Mouse (Mus musculus) c-Kit-negative CD71-positive TER-119-positive erythroid progenitor cells, embryonic 14.5 days (primary cell): ENCODE measurements around the gene Lcmt1.

Experiments
- DNase-seq: peaks from one replicate; pipeline ENCODE4 v3.0.0-alpha.2; 2013; ENCODE audit warnings: low read depth, low spot score

Lcmt1 gene

GRCm38 (mm10) chr7:123360185-123360584 lies 9.4 kb upstream of the Lcmt1 start:
- no peak for DNase-seq

DNA sequence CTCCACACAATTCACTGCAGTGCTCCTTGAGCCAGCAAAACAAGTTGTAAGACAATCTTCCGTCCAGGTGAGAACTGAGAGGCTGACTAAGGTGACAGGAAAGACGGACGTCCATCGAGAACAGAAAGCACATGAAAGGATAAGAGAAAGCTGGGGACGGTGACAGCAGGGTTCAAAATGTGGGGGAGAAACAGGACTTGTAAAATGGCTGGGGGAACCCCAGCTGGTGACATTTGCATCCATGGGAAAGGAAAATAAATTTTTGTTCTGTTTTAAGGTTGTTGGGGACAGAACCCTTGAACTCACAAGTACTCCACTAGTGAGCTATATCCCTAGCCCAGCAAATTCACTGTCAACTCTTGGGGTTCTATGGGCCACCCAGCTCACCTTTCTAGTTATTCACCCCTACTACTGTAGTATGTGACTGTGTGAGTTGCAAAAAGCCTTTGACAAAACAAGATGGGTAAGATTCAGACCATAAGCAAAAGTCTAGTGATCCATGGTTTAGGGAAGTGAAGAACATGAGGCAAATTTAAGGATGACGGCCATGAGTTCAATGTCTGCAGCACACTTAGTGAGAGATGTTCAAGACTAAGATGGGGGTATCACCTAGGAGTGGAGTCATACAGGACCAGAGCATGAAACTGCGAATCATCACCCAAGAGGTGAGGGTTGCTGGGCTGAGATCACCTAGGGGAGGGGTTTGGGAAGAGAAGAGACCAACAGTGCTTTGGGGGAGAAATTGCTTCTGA lies 8.2 kb upstream of the Lcmt1 start:
- no peak for DNase-seq

DNA sequence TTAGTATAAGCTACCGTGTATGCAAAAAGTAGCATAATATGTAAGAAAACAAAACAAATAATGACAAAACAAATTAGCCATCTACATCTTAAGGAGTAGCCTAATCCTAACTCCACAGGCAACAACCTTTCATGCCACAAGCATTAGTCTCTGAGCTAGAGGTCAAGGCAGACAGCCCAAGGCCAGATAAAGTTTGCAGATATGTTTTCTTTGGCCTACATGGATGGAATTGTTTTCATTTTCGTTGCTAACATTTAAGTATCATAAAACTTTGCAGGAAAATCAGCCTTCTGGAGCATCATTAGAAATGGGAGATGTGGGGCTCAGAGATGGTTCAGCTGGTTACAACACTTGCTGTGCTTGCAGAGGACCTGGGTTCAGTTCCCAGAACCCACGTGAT lies 6.8 kb upstream of the Lcmt1 start:
- no peak for DNase-seq

GRCm38 (mm10) chr7:123363971-123364370 lies 5.6 kb upstream of the Lcmt1 start:
- no peak for DNase-seq

DNA sequence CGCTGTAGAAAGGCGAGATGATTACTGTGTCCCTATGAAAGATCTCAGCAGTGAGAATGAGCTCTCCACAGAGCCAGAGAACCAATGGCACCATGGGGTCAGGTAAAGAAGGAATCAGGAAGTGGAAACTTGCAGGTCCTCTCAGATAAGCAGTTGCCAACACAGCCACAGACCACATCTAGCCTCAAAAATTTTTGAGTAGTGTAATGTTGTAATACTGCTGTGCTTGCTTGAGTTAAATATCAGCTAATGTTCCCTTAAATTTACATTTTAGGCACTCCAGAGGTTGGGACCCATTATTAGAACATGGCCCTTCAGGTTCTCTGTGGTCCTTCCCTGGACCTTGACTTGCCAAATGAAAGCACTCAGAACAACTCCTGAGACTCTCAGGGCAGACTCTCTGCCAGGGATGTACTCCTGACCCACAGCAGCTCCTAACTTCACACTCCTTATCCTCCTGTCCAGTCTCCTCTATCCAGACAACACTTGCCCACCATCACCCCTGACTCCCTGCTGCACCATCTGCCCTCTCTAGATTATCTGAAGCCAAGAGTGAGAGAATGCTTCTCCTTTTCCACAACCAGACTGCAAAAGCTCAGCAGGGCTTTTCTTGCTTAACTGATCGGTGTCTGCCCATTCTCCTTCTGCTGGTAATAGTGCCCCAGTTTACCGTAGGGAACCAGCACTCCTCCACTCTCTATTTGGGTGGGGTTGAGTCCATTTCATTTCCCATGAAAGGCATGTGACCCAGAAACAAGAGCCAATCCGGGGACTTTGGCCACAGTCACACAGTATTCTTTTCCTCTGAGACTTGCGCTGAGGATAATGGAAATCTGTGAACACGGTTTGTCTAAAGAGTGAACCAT lies 3.5 kb upstream of the Lcmt1 start:
- DNase-seq, result no peak

- no peak for DNase-seq
These were observed 2.8 kb upstream of the Lcmt1 start for GRCm38 (mm10) chr7:123366806-123367205.

GRCm38 (mm10) chr7:123367218-123368150 lies 2.1 kb upstream of the Lcmt1 start:
- DNase-seq, result no peak

DNA sequence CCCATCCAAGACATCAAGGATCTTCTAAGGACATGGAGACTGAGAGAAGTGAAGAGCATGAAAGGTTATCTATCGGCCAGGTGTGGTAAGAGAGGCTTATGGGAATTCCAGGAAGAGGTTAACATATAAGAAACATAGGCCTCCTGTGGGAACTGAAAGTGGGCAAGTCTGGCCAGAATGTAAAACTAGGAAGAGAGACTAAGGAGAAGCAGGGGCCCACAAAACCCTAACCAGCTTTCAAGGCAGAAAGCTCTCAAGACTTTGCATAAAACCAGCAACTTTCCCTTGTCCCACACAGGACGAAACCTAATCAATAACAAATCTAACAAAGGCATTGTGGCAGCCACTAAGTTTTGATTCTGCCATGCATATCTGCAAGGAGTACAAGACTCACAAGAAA lies 1.4 kb upstream of the Lcmt1 start:
- no peak for DNase-seq

DNA sequence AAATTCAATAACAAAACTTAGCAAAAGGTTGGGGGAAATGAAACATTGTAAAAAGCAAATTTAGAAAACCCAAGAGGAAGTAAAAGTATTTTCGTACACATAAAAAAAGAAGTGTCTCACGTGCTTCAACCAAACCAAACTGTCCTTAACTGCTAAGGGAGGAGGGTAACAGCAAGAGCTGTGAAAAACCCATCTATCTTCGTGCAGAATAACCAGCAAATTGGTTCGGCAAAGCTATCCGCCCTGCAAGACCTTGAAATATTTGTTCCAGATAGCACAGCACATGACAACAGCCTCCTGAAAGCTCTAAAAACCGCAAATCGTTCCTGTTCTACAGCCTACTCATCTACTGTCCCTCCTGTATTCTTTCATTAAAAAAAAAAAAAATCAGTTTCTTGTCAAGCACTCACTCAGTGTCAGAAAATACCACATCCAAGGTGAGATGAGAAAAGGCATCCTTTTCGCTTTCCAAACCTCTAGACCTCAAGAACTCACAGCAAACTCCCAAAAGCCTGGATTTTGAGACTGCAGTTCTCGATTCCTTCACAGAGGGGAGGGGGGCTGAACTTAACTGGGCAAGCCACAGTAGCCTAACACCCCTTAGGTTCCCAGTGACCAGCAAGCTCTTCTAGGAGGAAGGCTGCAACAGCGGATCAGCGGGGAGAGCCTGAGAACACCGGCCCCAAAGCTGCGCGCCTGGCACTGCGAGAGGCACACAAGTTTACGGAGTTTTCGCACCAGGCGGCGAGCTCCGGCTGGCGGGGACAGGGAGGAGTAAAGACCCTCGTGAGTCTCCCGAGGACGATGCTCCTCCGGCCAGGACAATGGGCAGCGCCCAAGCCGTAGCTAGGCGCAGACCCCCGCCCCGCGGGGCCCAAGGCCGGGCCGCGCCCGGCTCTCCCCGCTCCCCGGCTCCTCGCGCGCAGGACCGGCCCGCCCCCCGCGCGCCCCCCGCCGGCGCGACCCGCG lies 522 bp upstream of the Lcmt1 start:
- DNase-seq, result peak; percentile 24

DNA sequence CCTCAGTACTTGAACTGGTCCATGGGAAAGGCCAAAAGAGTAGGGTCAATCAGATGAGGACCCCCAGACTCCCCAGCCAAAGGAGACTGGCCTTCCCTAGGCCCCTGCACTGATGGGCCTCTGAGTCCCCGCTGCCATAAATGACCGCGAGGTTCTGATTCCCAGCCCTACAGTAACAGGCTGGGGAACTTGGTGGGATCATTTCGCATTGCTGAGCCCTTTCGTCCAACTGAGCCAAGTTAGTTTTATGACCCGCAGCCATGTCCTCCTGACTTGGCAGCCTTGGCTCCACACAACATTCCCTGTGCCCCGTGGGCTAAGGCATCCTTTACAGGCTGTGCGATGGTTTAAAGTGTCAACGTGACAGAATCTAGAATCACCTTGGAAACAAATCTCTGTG lies 1.1 kb downstream of the Lcmt1 start:
- no peak for DNase-seq

DNA sequence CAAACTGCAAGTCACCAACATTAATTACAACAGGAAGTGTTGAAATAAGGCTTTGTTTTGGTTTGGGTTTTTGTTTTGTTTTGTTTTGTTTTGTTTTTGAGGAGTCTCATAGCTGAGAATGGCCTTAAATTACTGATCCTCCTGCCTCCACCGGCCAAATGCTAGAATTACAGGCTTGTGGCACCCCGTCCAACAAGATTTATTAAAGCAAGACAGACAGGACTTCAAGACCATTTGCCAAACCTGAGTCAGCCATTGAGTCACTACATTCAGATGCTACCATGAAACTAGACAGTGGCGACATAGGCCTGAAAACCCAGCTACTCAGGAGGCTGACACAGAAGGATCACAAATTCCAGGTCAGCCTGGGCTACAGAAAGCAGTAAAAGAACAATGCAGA lies 1.9 kb downstream of the Lcmt1 start:
- no peak for DNase-seq

DNA sequence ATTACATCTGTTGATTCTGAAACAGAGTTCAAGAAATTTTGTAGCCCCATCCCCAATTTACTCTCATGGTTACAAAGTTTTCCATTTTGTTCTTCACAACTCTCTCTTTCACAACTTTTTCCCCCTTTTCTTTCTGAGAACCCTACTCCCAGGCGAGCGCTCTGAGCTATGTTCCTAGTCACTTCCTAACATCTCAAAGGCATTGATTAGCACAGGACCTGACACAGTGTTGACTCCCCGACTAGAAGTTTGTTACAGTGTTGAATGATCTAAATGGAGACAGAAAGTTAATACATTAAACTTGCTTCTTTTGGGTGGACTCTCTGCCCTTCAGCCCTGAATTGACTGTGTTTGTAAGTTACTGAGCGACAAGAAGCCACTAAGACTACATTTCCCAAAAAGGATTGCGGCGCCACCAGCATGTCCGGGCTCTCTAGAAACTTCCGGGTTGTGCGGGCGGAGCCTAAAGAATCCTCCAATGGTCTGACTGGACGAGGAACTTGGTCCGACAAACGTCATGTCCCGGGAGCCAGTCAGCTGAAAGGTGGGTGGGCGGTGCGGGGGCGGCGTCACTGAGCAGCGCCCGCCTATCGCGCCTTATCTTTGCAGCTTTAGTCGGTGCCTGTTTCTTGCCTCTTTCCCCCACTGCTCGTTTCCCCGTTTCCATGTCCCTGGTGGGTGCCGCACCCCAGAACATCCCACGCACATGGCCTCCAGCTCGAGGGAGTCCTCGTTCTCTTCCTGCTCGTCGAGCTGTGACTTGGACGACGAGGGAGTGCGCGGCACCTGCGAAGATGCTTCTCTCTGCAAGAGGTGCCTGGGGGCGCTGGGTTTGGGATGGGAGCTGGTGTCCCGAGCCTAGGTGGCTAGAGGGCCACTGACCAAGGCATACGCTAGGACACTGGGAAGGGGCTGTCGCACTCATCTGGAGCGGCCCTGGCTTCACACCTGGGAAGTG lies 8.1 kb downstream of the Lcmt1 start:
- DNase-seq, result peak; percentile 97

DNA sequence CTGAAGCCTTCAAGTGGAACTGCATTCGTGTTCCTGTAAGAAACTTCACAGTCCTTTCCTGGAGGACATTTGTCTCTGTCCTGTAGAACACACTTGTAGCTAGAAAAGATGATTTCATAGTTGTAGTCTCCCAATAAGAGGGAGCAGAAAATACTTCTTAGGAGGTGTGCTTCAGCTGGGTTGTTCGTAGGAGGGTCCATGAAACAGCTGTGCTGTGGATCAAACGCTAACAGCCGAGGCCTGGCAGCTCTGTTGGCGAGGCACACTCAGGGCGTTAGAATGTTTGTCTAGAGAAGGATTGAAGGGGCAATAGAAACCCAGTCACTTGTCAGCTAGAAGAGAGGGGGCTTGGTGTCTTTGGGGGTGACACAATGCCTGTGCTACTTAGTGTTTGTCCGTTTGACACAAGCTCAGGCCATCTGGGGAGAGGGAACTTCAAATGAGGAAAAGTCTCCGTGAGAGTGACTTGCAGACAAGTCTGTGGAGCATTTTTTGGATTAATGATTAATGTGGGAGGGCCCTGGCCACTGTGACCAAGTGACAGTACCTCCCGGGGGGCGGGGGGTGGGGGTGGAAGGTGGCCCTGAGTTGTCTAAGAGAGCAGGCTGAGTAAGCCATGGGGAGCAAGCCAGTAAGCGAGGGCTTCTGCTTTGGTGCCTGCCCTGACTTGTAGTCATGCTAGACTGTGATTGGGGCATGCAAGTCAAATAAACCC lies 16.3 kb downstream of the Lcmt1 start:
- no peak for DNase-seq

- DNase-seq, result no peak
These were observed 20.2 kb downstream of the Lcmt1 start for GRCm38 (mm10) chr7:123389686-123390280.

GRCm38 (mm10) chr7:123394271-123394670 lies 24.7 kb downstream of the Lcmt1 start:
- DNase-seq, result no peak

GRCm38 (mm10) chr7:123396900-123397299 lies 27.3 kb downstream of the Lcmt1 start:
- no peak for DNase-seq

DNA sequence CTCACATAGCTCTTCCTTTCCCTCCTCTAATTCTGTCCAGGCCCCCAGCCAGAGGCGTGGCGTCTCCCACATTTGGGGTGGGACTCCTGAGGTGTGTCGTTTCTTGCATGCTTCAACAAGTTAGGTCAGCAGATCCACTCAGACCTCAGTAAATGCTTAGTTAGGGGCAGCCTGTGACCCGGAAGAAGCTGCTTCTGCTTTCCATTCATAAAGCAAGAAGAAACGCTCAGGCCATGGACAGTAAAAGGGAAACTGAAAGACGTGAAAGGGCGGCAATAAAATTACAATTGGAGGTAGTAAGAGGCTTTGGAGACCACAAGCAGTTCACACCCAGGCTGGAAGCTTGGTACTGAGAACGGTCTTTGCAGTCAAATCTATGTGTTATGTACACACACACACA lies 27.8 kb downstream of the Lcmt1 start:
- DNase-seq, result no peak

- no peak for DNase-seq
These were observed 28.3 kb downstream of the Lcmt1 start for GRCm38 (mm10) chr7:123397931-123398330.
